Mouse (Mus musculus) kidney, embryonic 15.5 days (tissue): Measurements from ENCODE around the gene Fam3a. TPM values are rescaled to one million over a fixed set of nuclear protein-coding genes. Genes with fewer than 3 reads are reported as not detected.
A peak's percentile ranks its signal among the peaks of the same experiment; 100 is the strongest.
"Not testable (repeated sequence)": the region's sequence is repeated elsewhere in the genome, so short reads cannot be mapped to it uniquely, and the experiment has no call there.

Experiments used
- ATAC-seq: fragments of 200-750 bp; cut with Nextera tagmentation; replicated peaks from 2 replicates; pipeline ENCODE4 v1.8.0; 2017; ENCODE audit warnings: moderate TSS enrichment; ENCODE audit not compliant: low FRiP score
- H3K27ac ChIP-seq: fragments of 300-500 bp; sonication (generic); 2 replicates; pipeline ENCODE4 v1.5.1; 2015; ENCODE audit warnings: mild to moderate bottlenecking, inconsistent platforms
- H3K27me3 ChIP-seq: fragments of 300-500 bp; sonication (generic); 2 replicates; pipeline ENCODE4 v1.6.1; 2015; ENCODE audit warnings: inconsistent platforms
- H3K36me3 ChIP-seq: fragments of 300-500 bp; sonication (generic); 2 replicates; pipeline ENCODE4 v1.6.1; 2015; ENCODE audit warnings: inconsistent platforms
- H3K4me1 ChIP-seq: fragments of 300-500 bp; sonication (generic); 2 replicates; pipeline ENCODE4 v1.6.1; 2015; ENCODE audit warnings: inconsistent platforms
- H3K4me2 ChIP-seq: fragments of 300-500 bp; sonication (generic); 2 replicates; pipeline ENCODE4 v1.6.1; 2015; ENCODE audit warnings: moderate library complexity, mild to moderate bottlenecking, inconsistent platforms
- H3K4me3 ChIP-seq: fragments of 300-500 bp; sonication (generic); replicated peaks from 2 replicates; pipeline ENCODE4 v1.5.1; 2015; ENCODE audit warnings: mild to moderate bottlenecking, inconsistent platforms
- H3K9ac ChIP-seq: fragments of 300-500 bp; sonication (generic); 2 replicates; pipeline ENCODE4 v1.6.1; 2015; ENCODE audit warnings: mild to moderate bottlenecking, inconsistent platforms
- H3K9me3 ChIP-seq: fragments of 300-500 bp; sonication (generic); replicated peaks from 2 replicates; pipeline ENCODE4 v1.6.1; 2016; ENCODE audit warnings: inconsistent platforms
- whole genome bisulfite sequencing: fragments of 180-500 bp; shearing (Covaris S2); methylation state at CpG from one replicate; pipeline ENCODE4 v1.1.7; 2015; ENCODE audit warnings: mixed read lengths; 5-methylcytosine and 5-hydroxymethylcytosine counted together
- polyA plus RNA-seq: library from polyadenylated mRNA; unstranded; fragments of >200 nt; fragmentation: Nextera tagmentation; extraction: Ambion mirVana; gene quantifications from 2 replicates; pipeline ENCODE4 v1.2.1, GENCODE M21; 2015

Gene Fam3a
- polyA plus RNA-seq, 1 experiment from 2014 or later: 40.2 TPM

- no peaks in the 10 kb centered on the region for H3K9me3 ChIP-seq
- ATAC-seq: no peak
- H3K9ac ChIP-seq: no peak overlapping the region
Measured at GRCm38 (mm10) chrX:74388153-74388552, 4.9 kb downstream of the Fam3a start.

GRCm38 (mm10) chrX:74384451-74384850 is 8.6 kb downstream of the Fam3a start:
- Histone ChIP-seq H3K9ac (no peak overlapping the region), H3K4me2 (no peak overlapping the region), H3K4me1 (no peaks in the 10 kb centered on the region), H3K27me3 (no peaks in the 10 kb centered on the region), H3K9me3 (no peaks in the 10 kb centered on the region), H3K36me3 (peaks cover 28% of the 10 kb centered on the region), H3K27ac (no peak overlapping the region), H3K4me3 (no peak overlapping the region)
- WGBS: 92% methylated on average over 2 of the region's 2 CpGs
- ATAC-seq: no peak

More at GRCm38 (mm10) chrX:74388153-74388552, 4.9 kb downstream of the Fam3a start:
- H3K4me2 ChIP-seq: no peak overlapping the region
- peaks cover 28% of the 10 kb centered on the region for H3K36me3 ChIP-seq
- peaks cover 4% of the 10 kb centered on the region; the same call in 1 of the 2 replicates for H3K4me1 ChIP-seq
- no peaks in the 10 kb centered on the region for H3K27me3 ChIP-seq
- no peak overlapping the region for H3K4me3 ChIP-seq
- no peak overlapping the region for H3K27ac ChIP-seq

- H3K36me3 ChIP-seq: peaks cover 12% of the 10 kb centered on the region
- H3K4me3 ChIP-seq: peak within 1 kb of the TSS; percentile 53
- peak within 1 kb of the TSS; percentile 54 for H3K9ac ChIP-seq
- no peaks in the 10 kb centered on the region for H3K9me3 ChIP-seq
- WGBS: 26% methylated on average over 32 of the region's 32 CpGs
- peaks cover 11% of the 10 kb centered on the region for H3K4me1 ChIP-seq
- H3K27me3 ChIP-seq: no peaks in the 10 kb centered on the region
- peak; percentile 90 for ATAC-seq
- H3K4me2 ChIP-seq: peak within 1 kb of the TSS; percentile 64
- no peak within 1 kb of the TSS for H3K27ac ChIP-seq
Measured at GRCm38 (mm10) chrX:74372888-74373549, 20.1 kb downstream of the Fam3a start, which contains the start of the genes Ubl4a and Slc10a3. Gene Ubl4a (minus strand): TSS chrX:74373218. Gene Slc10a3 (minus strand): TSS chrX:74373349.

- peak overlapping the region; percentile 67 for H3K9ac ChIP-seq
- peak overlapping the region; percentile 62 for H3K4me3 ChIP-seq
- peak; percentile 90 for ATAC-seq
- H3K27ac ChIP-seq: peak overlapping the region; percentile 85
- WGBS: 17% methylated on average over 44 of the region's 49 CpGs
- peak overlapping the region; percentile 62 for H3K4me2 ChIP-seq
- peaks cover 25% of the 10 kb centered on the region for H3K36me3 ChIP-seq
- peaks cover 18% of the 10 kb centered on the region for H3K4me1 ChIP-seq
- no peaks in the 10 kb centered on the region for H3K27me3 ChIP-seq
- H3K9me3 ChIP-seq: no peaks in the 10 kb centered on the region
Measured at GRCm38 (mm10) chrX:74368209-74368909, 24.7 kb downstream of the Fam3a start.

GRCm38 (mm10) chrX:74367512-74367911 is 25.6 kb downstream of the Fam3a start:
- ATAC-seq: no peak
- 66% methylated on average over 10 of the region's 10 CpGs for WGBS
- Histone ChIP-seq H3K27ac (peak overlapping the region; percentile 85), H3K36me3 (peaks cover 25% of the 10 kb centered on the region), H3K4me2 (peak overlapping the region; percentile 62), H3K4me1 (peaks cover 17% of the 10 kb centered on the region), H3K9ac (peak overlapping the region; percentile 67), H3K9me3 (no peaks in the 10 kb centered on the region), H3K27me3 (no peaks in the 10 kb centered on the region), H3K4me3 (peak overlapping the region; percentile 62)

GRCm38 (mm10) chrX:74359171-74359570 is 33.9 kb downstream of the Fam3a start:
- no peaks in the 10 kb centered on the region for H3K27me3 ChIP-seq
- WGBS: 40% methylated on average over 11 of the region's 11 CpGs
- no peak overlapping the region for H3K4me2 ChIP-seq
- H3K4me3 ChIP-seq: no peak overlapping the region
- H3K9me3 ChIP-seq: no peaks in the 10 kb centered on the region
- no peaks in the 10 kb centered on the region for H3K4me1 ChIP-seq
- no peak for ATAC-seq
- no peak overlapping the region for H3K27ac ChIP-seq
- H3K36me3 ChIP-seq: no peaks in the 10 kb centered on the region
- H3K9ac ChIP-seq: no peak overlapping the region

- ATAC-seq: not testable (repeated sequence)
Measured at GRCm38 (mm10) chrX:74357069-74357468, 36.0 kb downstream of the Fam3a start.

GRCm38 (mm10) chrX:74353467-74353770 is 39.7 kb downstream of the Fam3a start, which contains the start of gene Lage3:
Gene Lage3 (minus strand): TSS chrX:74353618.
- Histone ChIP-seq H3K36me3 (no peaks in the 10 kb centered on the region), H3K4me1 (peaks cover 4% of the 10 kb centered on the region; the same call in 1 of the 2 replicates), H3K4me3 (peak within 1 kb of the TSS; percentile 50), H3K4me2 (peak within 1 kb of the TSS; percentile 62), H3K9ac (peak within 1 kb of the TSS; percentile 52), H3K27ac (peak within 1 kb of the TSS; percentile 45; the same call in 1 of the 2 replicates), H3K27me3 (no peaks in the 10 kb centered on the region), H3K9me3 (no peaks in the 10 kb centered on the region)
- peak; percentile 85 for ATAC-seq
- 28% methylated on average over 8 of the region's 22 CpGs for WGBS

More at GRCm38 (mm10) chrX:74357069-74357468, 36.0 kb downstream of the Fam3a start:
- not testable (repeated sequence) for H3K4me3 ChIP-seq, H3K4me1 ChIP-seq, H3K36me3 ChIP-seq, H3K9ac ChIP-seq, H3K4me2 ChIP-seq, H3K27ac ChIP-seq, H3K27me3 ChIP-seq, H3K9me3 ChIP-seq
- 83% methylated on average over 3 of the region's 3 CpGs for WGBS

- peak overlapping the region; percentile 45; the same call in 1 of the 2 replicates for H3K27ac ChIP-seq
Measured at GRCm38 (mm10) chrX:74352645-74353466, 40.2 kb downstream of the Fam3a start.

More at GRCm38 (mm10) chrX:74352645-74353466, 40.2 kb downstream of the Fam3a start:
- Histone ChIP-seq H3K4me1 (peaks cover 4% of the 10 kb centered on the region; the same call in 1 of the 2 replicates), H3K27me3 (no peaks in the 10 kb centered on the region), H3K4me2 (peak overlapping the region; percentile 62), H3K36me3 (no peaks in the 10 kb centered on the region), H3K9ac (peak overlapping the region; percentile 52), H3K4me3 (peak overlapping the region; percentile 50), H3K9me3 (no peaks in the 10 kb centered on the region)
- WGBS: 24% methylated on average over 13 of the region's 13 CpGs
- ATAC-seq: peak; percentile 49
